Mouse (Mus musculus) cerebellum, postnatal 4 days (tissue): Measurements from ENCODE around the gene Tsen34.
"Not testable (repeated sequence)": the region's sequence is repeated elsewhere in the genome, so short reads cannot be mapped to it uniquely, and the experiment has no call there.

Source experiments
- DNase-seq, 2 experiments: peaks; one replicate each; pipeline ENCODE4 v3.0.0; 2022; ENCODE audit warnings: low spot score in 2 of 2, mixed read lengths in 1 of 2

Gene Tsen34

DNA sequence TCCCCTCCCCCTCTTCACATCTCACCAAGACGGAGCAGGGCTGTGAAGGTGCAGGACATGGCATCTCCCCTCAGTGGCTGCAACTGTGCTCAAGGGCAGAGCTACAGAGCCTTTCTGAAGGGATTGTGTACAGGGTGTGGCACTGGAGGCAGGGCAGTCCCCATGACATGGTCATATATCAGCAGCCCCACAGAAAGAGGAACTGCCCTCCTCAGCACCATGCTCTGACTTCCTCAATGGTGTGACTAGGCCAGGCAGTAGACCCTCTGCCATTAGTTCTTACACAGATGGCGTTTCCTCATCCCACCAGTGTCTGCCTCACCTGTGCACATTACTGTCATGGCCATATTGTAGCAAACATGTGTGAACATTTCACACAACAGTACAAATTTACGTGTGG is 27.6 kb downstream of the Tsen34 start, which contains the start of gene Pirb:
Gene Pirb, minus strand, starts transcription at position 124 of the 400 bp plus-strand sequence.
- not testable (repeated sequence) for DNase-seq

DNA sequence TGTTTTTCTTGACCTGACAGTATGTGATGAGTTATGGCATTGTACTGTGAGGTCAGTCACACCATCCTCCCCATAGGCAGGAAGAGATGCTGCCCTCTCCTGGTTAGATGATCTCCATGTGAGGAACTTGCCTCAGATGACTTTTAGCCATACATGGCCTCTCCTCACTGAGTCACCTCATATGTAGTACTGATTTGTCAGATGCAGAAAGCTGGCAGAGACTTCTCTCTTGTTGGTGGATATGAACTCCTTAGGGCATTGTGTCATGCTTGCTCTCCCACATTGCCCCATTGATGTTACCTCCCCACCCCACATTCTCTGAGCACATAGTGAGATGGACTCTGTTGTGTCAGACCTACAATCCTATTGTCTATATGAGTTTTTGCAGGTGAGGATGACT is 32.8 kb downstream of the Tsen34 start:
- DNase-seq = not testable (repeated sequence)

DNA sequence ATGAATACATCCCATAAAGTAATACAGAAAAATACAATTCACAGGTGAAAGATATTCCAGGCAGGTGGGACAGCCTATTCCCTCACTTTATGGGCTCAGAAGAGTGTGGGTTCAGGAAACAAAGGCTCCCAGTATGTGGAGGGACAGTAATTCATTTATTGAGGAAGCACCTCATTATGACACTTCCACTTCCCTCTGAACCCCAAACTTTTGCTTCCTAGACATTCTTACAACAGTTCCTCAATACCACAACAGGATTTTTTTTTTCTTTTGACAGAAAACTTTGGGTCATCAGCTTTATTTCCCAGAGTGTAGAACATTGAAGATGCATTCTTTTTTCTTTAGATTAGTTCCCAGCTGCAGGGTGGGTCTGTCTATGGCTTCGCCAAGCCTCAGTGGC is 40.0 kb downstream of the Tsen34 start:
- not testable (repeated sequence) for DNase-seq
